8 mouse cellular contexts compared by ENCODE assay signal in the genomic region with DNA sequence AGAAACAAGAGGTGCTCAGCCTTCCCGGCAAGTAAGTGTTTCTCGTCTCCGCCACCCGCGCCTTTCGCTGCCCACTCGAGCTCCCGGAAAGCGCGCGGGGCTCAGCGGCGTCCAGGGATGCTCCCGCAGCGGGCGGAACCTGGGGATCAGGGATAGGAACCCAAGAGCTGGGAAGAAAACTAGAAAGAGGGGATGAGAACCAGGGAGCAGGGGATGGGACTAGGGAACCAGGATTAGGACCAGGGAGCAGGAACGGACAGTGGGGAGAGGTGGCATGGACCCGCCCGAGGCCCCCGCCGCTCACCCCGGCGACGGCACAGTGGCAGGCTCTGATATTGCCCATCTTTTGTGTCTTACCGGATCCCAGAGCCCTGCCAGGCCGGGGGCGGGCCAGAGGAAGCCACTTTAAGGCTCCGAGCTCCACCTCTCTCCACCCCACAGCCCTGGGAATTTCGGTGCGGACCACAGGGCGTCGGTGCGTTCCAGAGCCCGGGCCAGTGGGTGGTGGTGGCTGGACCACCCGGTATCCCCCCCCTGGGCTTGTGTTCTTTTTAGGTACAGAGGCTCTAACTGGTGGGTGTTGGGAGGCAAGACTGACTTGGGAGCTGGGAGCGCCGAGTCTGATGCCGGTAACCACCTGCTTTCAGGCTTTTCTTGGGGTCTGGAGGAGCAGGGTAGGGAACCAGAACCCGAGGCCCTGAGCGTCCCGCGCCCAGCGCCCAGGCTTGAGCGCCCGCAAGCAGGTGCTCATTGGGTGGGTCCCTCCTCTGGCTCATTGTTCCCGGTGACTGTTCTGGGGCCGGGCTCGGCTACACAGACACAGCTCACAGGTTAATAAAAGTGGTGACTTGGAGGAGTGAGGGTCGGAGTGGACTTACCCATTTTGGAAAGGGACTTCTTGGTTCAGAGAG. TPM values are rescaled to one million over a fixed set of nuclear protein-coding genes. Genes with fewer than 3 reads are reported as not detected.
DNase-seq lines count a peak whose midpoint lies in the region; ATAC-seq and TF ChIP-seq lines count a peak whose summit lies in the region.

No protein-coding gene starts in this region.

- peak overlapping the region; percentile 89 for H3K27ac ChIP-seq in layer of hippocampus, adult 2 months
- H3K27ac ChIP-seq in lung, embryonic 14.5 days (ENCODE audit: low read depth) = no peak overlapping the region

- peak overlapping the region; percentile 100 for H3K4me2 ChIP-seq in lung, embryonic 14.5 days

- peak overlapping the region; percentile 81 for H3K4me3 ChIP-seq in layer of hippocampus, adult 2 months
- H3K4me3 ChIP-seq in lung, embryonic 14.5 days (ENCODE audit: low read depth, low read length) = peak overlapping the region; percentile 50

- intact Hi-C loops in gastrocnemius, postnatal 14 days (cut with DNase I; ENCODE audit: low total_unique reads) = no loop called here

- no peaks in the 10 kb centered on the region for H3K9me3 ChIP-seq in lung, embryonic 14.5 days (ENCODE audit: low read depth, low read length)

- under 1% methylated on average over 49 of the region's 49 CpGs for WGBS in lung, embryonic 14.5 days

- peaks cover 28% of the 10 kb centered on the region for H3K27me3 ChIP-seq in lung, embryonic 14.5 days (ENCODE audit: insufficient read depth, low read length)

- peak; percentile 8 for DNase-seq in gastrocnemius, postnatal 14 days
- DNase-seq in gastrocnemius, adult 18-20 months (ENCODE audit: low spot score) = no peak
- DNase-seq in cerebellum, postnatal 10 days = peak; percentile 68 to 71
- peak; percentile 24 to 47 for DNase-seq in frontal cortex, postnatal 14 days (ENCODE audit: low spot score in 2 of 2)
- peak in 1 of 2 experiments; percentile 27 for DNase-seq in layer of hippocampus, adult 2 months (ENCODE audit: low spot score in 2 of 2)
- peak; percentile 38 for DNase-seq in lung, embryonic 14.5 days
- peak; percentile 35 for DNase-seq in right cerebral cortex, adult 18-20 months

- TF ChIP-seq CTCF in layer of hippocampus, adult 2 months (conservative IDR thresholded peaks at IDR 0.05) = no peak; the same call in 1 of the 2 replicates
- no peak for TF ChIP-seq CTCF in lung, embryonic 14.5 days (IDR thresholded peaks at IDR 0.05; ENCODE audit: low read depth)

- no peaks in the 10 kb centered on the region for H3K4me1 ChIP-seq in lung, embryonic 14.5 days (ENCODE audit: insufficient read depth)

- H3K36me3 ChIP-seq in lung, embryonic 14.5 days (ENCODE audit: insufficient read depth) = no peaks in the 10 kb centered on the region

- peak; percentile 68 for ATAC-seq in lung, embryonic 14.5 days (ENCODE audit: insufficient read depth)
- ATAC-seq in megakaryocyte, adult 5-6 weeks (ENCODE audit: poor library complexity, severe bottlenecking) = no peak

- peak overlapping the region; percentile 46 for H3K9ac ChIP-seq in lung, embryonic 14.5 days

RNA-seq across cellular contexts. Expression of a gene that starts 0.7 kb away (rescaled TPM):
- total RNA-seq in gastrocnemius, postnatal 14 days (2021) = 10 to 100 TPM in 1 of 2 experiments, 1 to 10 TPM in 1; 8.1 to 13.8 TPM
- total RNA-seq in gastrocnemius, adult 18-20 months (2021) = 10 to 100 TPM in 1 of 2 experiments, 1 to 10 TPM in 1; 8.4 to 11.2 TPM
- 10 to 100 TPM; 50.0 to 58.7 TPM for total RNA-seq in layer of hippocampus, adult 2 months (2021)
- 24.4 and 26.7 TPM in 2 replicates for polyA plus RNA-seq in lung, embryonic 14.5 days (2014; fragmentation: Nextera tagmentation; extraction: Ambion mirVana)
- total RNA-seq in megakaryocyte, adult 5-6 weeks (2015) = 0.02 and 0.04 TPM in 2 replicates
- total RNA-seq in megakaryocyte, adult 5-6 weeks (2017) = 0.11 and 0.24 TPM in 2 replicates

Comparison
In these comparisons a context has a peak if more than half of its experiments do, and no peak if none do; other contexts are left out.
1. RNA of a gene that starts 0.7 kb away (total RNA-seq): 50.0 to 58.7 TPM in layer of hippocampus, adult 2 months, 8.1 to 13.8 TPM in gastrocnemius, postnatal 14 days and 8.4 to 11.2 TPM in gastrocnemius, adult 18-20 months; 0.02 to 0.24 TPM in megakaryocyte, adult 5-6 weeks; every median in the first group is over 4 times any median in the second.